Mouse (Mus musculus): ENCODE measurements around the gene Mier2. TPM values are rescaled to one million over a fixed set of nuclear protein-coding genes. Genes with fewer than 3 reads are reported as not detected.

Mier2 gene
- polyA plus RNA-seq, 1 experiment = 21.7 TPM

GRCm38 (mm10) chr10:79550366-79550765, 4.6 kb downstream of the Mier2 start:
- Histone ChIP-seq H3K27ac (ENCODE audit: control insufficient read depth, insufficient read depth, low read depth, low read length, poor library complexity) (no peak overlapping the region), H3K4me3 (replicated peaks; ENCODE audit: control insufficient read depth, low read depth, low read length) (no peak overlapping the region), H3K4me1 (ENCODE audit: control insufficient read depth, insufficient read depth, low read length) (no peaks in the 10 kb centered on the region)
- TF ChIP-seq CTCF (IDR thresholded peaks at IDR 0.05; ENCODE audit: control insufficient read depth, insufficient read depth, low read length) (no peak), POLR2A (IDR thresholded peaks at IDR 0.05; ENCODE audit: borderline replicate concordance, control insufficient read depth, low read depth, low read length) (no peak)
- WGBS = 75% methylated on average over 9 of the region's 9 CpGs

GRCm38 (mm10) chr10:79548971-79549723, 5.9 kb downstream of the Mier2 start:
- Histone ChIP-seq H3K27ac (ENCODE audit: control insufficient read depth, insufficient read depth, low read depth, low read length, poor library complexity) (no peak overlapping the region), H3K4me1 (ENCODE audit: control insufficient read depth, insufficient read depth, low read length) (no peaks in the 10 kb centered on the region), H3K4me3 (replicated peaks; ENCODE audit: control insufficient read depth, low read depth, low read length) (no peak overlapping the region)
- 85% methylated on average over 18 of the region's 18 CpGs for WGBS
- TF ChIP-seq POLR2A (IDR thresholded peaks at IDR 0.05; ENCODE audit: borderline replicate concordance, control insufficient read depth, low read depth, low read length) (no peak), CTCF (IDR thresholded peaks at IDR 0.05; ENCODE audit: control insufficient read depth, insufficient read depth, low read length) (no peak)

GRCm38 (mm10) chr10:79548546-79548945, 6.5 kb downstream of the Mier2 start:
- Histone ChIP-seq H3K27ac (ENCODE audit: control insufficient read depth, insufficient read depth, low read depth, low read length, poor library complexity) (no peak overlapping the region), H3K4me1 (ENCODE audit: control insufficient read depth, insufficient read depth, low read length) (no peaks in the 10 kb centered on the region), H3K4me3 (replicated peaks; ENCODE audit: control insufficient read depth, low read depth, low read length) (no peak overlapping the region)
- TF ChIP-seq CTCF (IDR thresholded peaks at IDR 0.05; ENCODE audit: control insufficient read depth, insufficient read depth, low read length) = no peak
- TF ChIP-seq POLR2A (IDR thresholded peaks at IDR 0.05; ENCODE audit: borderline replicate concordance, control insufficient read depth, low read depth, low read length) = no peak
- 83% methylated on average over 5 of the region's 5 CpGs for WGBS

GRCm38 (mm10) chr10:79547148-79547675, 7.8 kb downstream of the Mier2 start:
- no peak for TF ChIP-seq CTCF (IDR thresholded peaks at IDR 0.05; ENCODE audit: control insufficient read depth, insufficient read depth, low read length)
- TF ChIP-seq POLR2A (IDR thresholded peaks at IDR 0.05; ENCODE audit: borderline replicate concordance, control insufficient read depth, low read depth, low read length) = no peak
- no peaks in the 10 kb centered on the region for H3K4me1 ChIP-seq (ENCODE audit: control insufficient read depth, insufficient read depth, low read length)
- no peak overlapping the region for H3K4me3 ChIP-seq (replicated peaks; ENCODE audit: control insufficient read depth, low read depth, low read length)
- no peak overlapping the region for H3K27ac ChIP-seq (ENCODE audit: control insufficient read depth, insufficient read depth, low read depth, low read length, poor library complexity)
- 71% methylated on average over 5 of the region's 5 CpGs for WGBS

GRCm38 (mm10) chr10:79546483-79546882, 8.5 kb downstream of the Mier2 start:
- TF ChIP-seq CTCF (IDR thresholded peaks at IDR 0.05; ENCODE audit: control insufficient read depth, insufficient read depth, low read length) (no peak), POLR2A (IDR thresholded peaks at IDR 0.05; ENCODE audit: borderline replicate concordance, control insufficient read depth, low read depth, low read length) (no peak)
- H3K27ac ChIP-seq (ENCODE audit: control insufficient read depth, insufficient read depth, low read depth, low read length, poor library complexity) = no peak overlapping the region
- H3K4me3 ChIP-seq (replicated peaks; ENCODE audit: control insufficient read depth, low read depth, low read length) = no peak overlapping the region
- 89% methylated on average over 11 of the region's 11 CpGs for whole genome bisulfite sequencing
- H3K4me1 ChIP-seq (ENCODE audit: control insufficient read depth, insufficient read depth, low read length) = no peaks in the 10 kb centered on the region

GRCm38 (mm10) chr10:79545891-79546290, 9.1 kb downstream of the Mier2 start:
- Histone ChIP-seq H3K27ac (ENCODE audit: control insufficient read depth, insufficient read depth, low read depth, low read length, poor library complexity) (no peak overlapping the region), H3K4me3 (replicated peaks; ENCODE audit: control insufficient read depth, low read depth, low read length) (no peak overlapping the region), H3K4me1 (ENCODE audit: control insufficient read depth, insufficient read depth, low read length) (no peaks in the 10 kb centered on the region)
- 86% methylated on average over 12 of the region's 12 CpGs for WGBS
- TF ChIP-seq CTCF (IDR thresholded peaks at IDR 0.05; ENCODE audit: control insufficient read depth, insufficient read depth, low read length) (no peak), POLR2A (IDR thresholded peaks at IDR 0.05; ENCODE audit: borderline replicate concordance, control insufficient read depth, low read depth, low read length) (no peak)

- H3K4me1 ChIP-seq (ENCODE audit: control insufficient read depth, insufficient read depth, low read length) = no peaks in the 10 kb centered on the region
- H3K27ac ChIP-seq (ENCODE audit: control insufficient read depth, insufficient read depth, low read depth, low read length, poor library complexity) = no peak overlapping the region
- WGBS = 95% methylated on average over 5 of the region's 5 CpGs
- no peak overlapping the region for H3K4me3 ChIP-seq (replicated peaks; ENCODE audit: control insufficient read depth, low read depth, low read length)
- TF ChIP-seq CTCF (IDR thresholded peaks at IDR 0.05; ENCODE audit: control insufficient read depth, insufficient read depth, low read length) (no peak), POLR2A (IDR thresholded peaks at IDR 0.05; ENCODE audit: borderline replicate concordance, control insufficient read depth, low read depth, low read length) (no peak)
Measured at GRCm38 (mm10) chr10:79544631-79545030, 10.4 kb downstream of the Mier2 start.

GRCm38 (mm10) chr10:79543884-79544597, 11.0 kb downstream of the Mier2 start:
- 81% methylated on average over 9 of the region's 9 CpGs for WGBS
- no peak for TF ChIP-seq CTCF (IDR thresholded peaks at IDR 0.05; ENCODE audit: control insufficient read depth, insufficient read depth, low read length)
- no peak overlapping the region for H3K27ac ChIP-seq (ENCODE audit: control insufficient read depth, insufficient read depth, low read depth, low read length, poor library complexity)
- H3K4me3 ChIP-seq (replicated peaks; ENCODE audit: control insufficient read depth, low read depth, low read length) = no peak overlapping the region
- no peaks in the 10 kb centered on the region for H3K4me1 ChIP-seq (ENCODE audit: control insufficient read depth, insufficient read depth, low read length)
